Mouse (Mus musculus): ENCODE data around the gene Josd1. TPM values are rescaled to one million over a fixed set of nuclear protein-coding genes. Genes with fewer than 3 reads are reported as not detected.
A peak's percentile ranks its signal among the peaks of the same experiment; 100 is the strongest.

Josd1 gene
- polyA plus RNA-seq, 1 experiment from 2014 or later = 13.9 TPM

DNA sequence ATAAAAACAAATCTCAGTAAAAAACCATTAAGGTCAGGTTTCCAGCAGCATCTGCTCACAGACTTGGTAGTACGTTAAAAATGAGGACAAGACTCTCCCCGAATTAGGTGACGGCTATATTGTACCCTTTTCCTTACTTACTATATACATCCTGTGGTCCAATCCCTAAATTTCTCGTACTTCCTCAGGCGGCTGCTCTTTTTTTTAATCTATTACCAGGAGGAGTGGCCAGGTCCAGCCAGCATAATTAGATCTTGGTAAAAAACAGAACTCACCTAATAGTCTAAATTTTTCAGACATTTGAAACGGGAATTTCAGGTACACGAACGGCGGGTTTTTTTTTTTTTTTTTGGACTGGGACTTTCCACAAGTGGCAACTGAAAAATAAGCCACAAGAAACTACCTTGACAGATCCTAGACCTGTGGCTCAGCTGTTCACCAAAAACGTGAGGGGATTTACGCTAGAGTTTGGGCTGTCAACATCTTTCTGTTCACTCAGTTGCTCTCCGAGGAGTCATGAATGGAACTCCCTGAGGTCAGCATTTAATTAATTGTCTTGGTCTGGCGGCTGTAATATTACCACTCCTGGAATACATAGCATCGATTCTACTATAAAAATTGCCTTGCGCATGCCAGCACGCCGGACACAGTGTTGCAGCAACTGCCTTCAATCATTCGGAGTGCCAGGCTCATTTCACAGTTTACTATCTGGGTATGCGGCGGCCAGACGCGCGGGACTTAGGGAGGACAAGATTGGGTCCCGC, 2.1 kb upstream of the Josd1 start:
- H3K4me2 ChIP-seq (replicated peaks; ENCODE audit: low read depth, low read length) = peak overlapping the region; percentile 64
- no peaks in the 10 kb centered on the region for H3K36me3 ChIP-seq (ENCODE audit: insufficient read depth, low read length)
- H3K27ac ChIP-seq (ENCODE audit: low read length) = peak overlapping the region; percentile 57; the same call in 1 of the 2 replicates
- H3K9ac ChIP-seq (replicated peaks; ENCODE audit: low read depth) = no peak overlapping the region
- H3K4me1 ChIP-seq (ENCODE audit: insufficient read depth, low read depth, low read length) = peaks cover 17% of the 10 kb centered on the region; the same call in 1 of the 2 replicates
- DNase-seq (ENCODE audit: low spot score) = no peak
- no peak for ATAC-seq
- peak overlapping the region; percentile 27; the same call in 1 of the 2 replicates for H3K4me3 ChIP-seq (ENCODE audit: low read depth, low read length)
- TF ChIP-seq EP300 (IDR thresholded peaks at IDR 0.05) (no peak), CTCF (IDR thresholded peaks at IDR 0.05) (no peak)
- WGBS = 10% methylated on average over 24 of the region's 24 CpGs
- no peaks in the 10 kb centered on the region for H3K27me3 ChIP-seq (replicated peaks; ENCODE audit: insufficient read depth, low read length)
- no peaks in the 10 kb centered on the region for H3K9me3 ChIP-seq (ENCODE audit: low read length)

DNA sequence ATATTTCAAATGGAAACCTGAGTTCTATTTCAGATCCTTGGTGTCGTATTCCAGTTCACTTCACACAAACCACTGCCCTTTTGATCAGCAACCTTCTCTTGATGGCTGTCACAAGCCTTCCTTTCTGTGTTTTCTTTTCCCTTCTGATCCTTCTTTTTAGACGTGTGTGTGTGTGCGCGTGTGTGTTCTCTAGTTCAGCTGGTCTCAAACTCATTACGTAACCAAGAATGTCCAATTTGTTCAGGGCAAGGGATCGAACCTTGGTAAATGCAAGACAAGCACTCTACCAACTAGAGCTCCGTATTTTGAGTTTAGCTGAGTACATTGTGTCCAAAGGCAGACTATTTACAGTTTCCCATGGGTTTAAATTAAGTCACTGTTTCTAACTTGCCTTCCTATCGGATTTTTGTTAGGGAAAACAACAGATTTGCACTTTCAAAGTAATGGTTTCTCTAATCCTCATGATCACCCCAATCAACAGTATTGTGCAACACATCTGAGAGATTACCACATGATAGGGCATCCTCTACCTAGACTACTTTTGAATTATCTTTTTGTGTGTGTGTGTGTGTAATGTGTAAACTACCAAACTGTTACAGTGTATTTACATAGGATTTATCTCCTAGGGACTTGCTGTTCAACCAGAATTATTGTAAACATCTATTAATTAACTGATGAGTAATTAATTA, 693 bp upstream of the Josd1 start:
- peak overlapping the region; percentile 58; the same call in 1 of the 2 replicates for H3K9ac ChIP-seq (replicated peaks; ENCODE audit: low read depth)
- H3K27ac ChIP-seq (ENCODE audit: low read length) = peak overlapping the region; percentile 98
- no peak for DNase-seq (ENCODE audit: low spot score)
- H3K4me1 ChIP-seq (ENCODE audit: insufficient read depth, low read depth, low read length) = peaks cover 27% of the 10 kb centered on the region
- no peak for ATAC-seq
- no peaks in the 10 kb centered on the region for H3K9me3 ChIP-seq (ENCODE audit: low read length)
- peak overlapping the region; percentile 66 for H3K4me2 ChIP-seq (replicated peaks; ENCODE audit: low read depth, low read length)
- no peaks in the 10 kb centered on the region for H3K27me3 ChIP-seq (replicated peaks; ENCODE audit: insufficient read depth, low read length)
- 2% methylated on average over 8 of the region's 8 CpGs for WGBS
- no peaks in the 10 kb centered on the region for H3K36me3 ChIP-seq (ENCODE audit: insufficient read depth, low read length)
- TF ChIP-seq CTCF (IDR thresholded peaks at IDR 0.05) (no peak), EP300 (IDR thresholded peaks at IDR 0.05) (peak; percentile 54)
- peak overlapping the region; percentile 63 for H3K4me3 ChIP-seq (ENCODE audit: low read depth, low read length)

DNA sequence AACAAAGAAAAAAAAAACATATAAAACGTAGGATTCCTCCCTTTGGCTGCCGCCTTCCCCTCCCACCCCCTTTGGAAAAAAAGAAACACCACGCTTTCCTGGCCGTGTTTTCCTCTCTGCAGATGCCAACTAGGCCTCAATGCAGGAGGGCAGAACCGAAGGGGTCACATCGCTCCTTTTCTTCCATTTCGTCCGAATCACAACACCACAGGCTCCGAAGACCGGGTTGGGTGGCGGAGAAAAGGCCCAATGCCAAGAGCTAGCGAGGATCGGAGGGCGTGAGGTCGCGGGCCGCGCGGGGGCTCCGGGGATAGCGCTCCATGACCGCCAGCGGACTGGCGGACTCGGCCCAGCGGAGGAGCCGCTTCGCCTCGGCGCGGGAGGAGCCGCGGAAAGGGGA, 544 bp downstream of the Josd1 start:
- H3K27me3 ChIP-seq (replicated peaks; ENCODE audit: insufficient read depth, low read length) = no peaks in the 10 kb centered on the region
- ATAC-seq (no peak), DNase-seq (ENCODE audit: low spot score) (peak; percentile 49)
- peaks cover 30% of the 10 kb centered on the region for H3K4me1 ChIP-seq (ENCODE audit: insufficient read depth, low read depth, low read length)
- peak overlapping the region; percentile 63 for H3K4me3 ChIP-seq (ENCODE audit: low read depth, low read length)
- no peaks in the 10 kb centered on the region for H3K9me3 ChIP-seq (ENCODE audit: low read length)
- WGBS = 2% methylated on average over 33 of the region's 33 CpGs
- H3K27ac ChIP-seq (ENCODE audit: low read length) = peak overlapping the region; percentile 98
- H3K36me3 ChIP-seq (ENCODE audit: insufficient read depth, low read length) = no peaks in the 10 kb centered on the region
- H3K9ac ChIP-seq (replicated peaks; ENCODE audit: low read depth) = peak overlapping the region; percentile 58
- peak overlapping the region; percentile 66 for H3K4me2 ChIP-seq (replicated peaks; ENCODE audit: low read depth, low read length)
- TF ChIP-seq EP300 (IDR thresholded peaks at IDR 0.05) (no peak), CTCF (IDR thresholded peaks at IDR 0.05) (no peak)

DNA sequence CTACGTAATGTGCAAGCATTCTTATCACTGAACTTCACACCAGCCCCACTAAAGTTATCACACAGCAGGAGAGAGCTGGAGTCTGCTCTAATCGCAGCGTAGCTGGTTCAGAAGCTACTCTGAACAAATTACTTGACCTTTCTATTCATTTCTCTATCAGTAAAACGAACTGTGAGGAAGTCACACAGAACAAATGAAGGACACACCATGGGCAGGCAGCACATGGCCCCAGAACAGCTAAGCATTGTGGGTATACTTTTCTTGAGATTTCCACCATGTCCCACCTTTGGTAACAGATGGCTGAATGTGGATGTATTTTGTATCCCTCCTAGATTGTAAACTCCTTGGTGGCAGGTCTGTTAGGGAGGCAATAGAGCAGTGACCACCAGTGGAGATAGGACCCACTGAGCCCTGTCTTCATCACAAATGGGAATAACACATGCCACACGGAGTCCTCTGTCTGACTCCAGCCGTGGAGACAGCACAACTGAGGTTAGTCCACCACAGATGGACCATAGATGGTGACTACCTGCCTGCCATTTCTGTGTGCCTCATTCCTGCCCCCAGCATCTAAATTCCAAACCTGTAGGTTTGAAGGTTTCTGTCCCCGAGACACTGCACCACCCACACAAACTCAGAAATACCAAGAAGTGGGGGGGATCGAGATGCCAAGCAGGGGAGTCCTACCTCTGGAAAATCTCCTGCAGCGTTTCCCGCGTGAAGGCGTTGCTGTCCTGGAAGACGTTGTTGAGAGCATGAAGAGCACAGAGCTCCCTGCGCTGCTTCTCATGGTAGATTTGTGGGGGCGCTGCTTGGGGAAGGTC, 1.5 kb downstream of the Josd1 start:
- H3K27ac ChIP-seq (ENCODE audit: low read length) = no peak overlapping the region
- peak overlapping the region; percentile 63 for H3K4me3 ChIP-seq (ENCODE audit: low read depth, low read length)
- WGBS = 8% methylated on average over 15 of the region's 15 CpGs
- peak overlapping the region; percentile 58 for H3K9ac ChIP-seq (replicated peaks; ENCODE audit: low read depth)
- no peaks in the 10 kb centered on the region for H3K9me3 ChIP-seq (ENCODE audit: low read length)
- peak overlapping the region; percentile 66 for H3K4me2 ChIP-seq (replicated peaks; ENCODE audit: low read depth, low read length)
- no peak for TF ChIP-seq EP300 (IDR thresholded peaks at IDR 0.05)
- no peak for TF ChIP-seq CTCF (IDR thresholded peaks at IDR 0.05)
- DNase-seq (ENCODE audit: low spot score) (peak; percentile 11), ATAC-seq (no peak)
- H3K36me3 ChIP-seq (ENCODE audit: insufficient read depth, low read length) = no peaks in the 10 kb centered on the region
- peaks cover 30% of the 10 kb centered on the region for H3K4me1 ChIP-seq (ENCODE audit: insufficient read depth, low read depth, low read length)
- no peaks in the 10 kb centered on the region for H3K27me3 ChIP-seq (replicated peaks; ENCODE audit: insufficient read depth, low read length)

DNA sequence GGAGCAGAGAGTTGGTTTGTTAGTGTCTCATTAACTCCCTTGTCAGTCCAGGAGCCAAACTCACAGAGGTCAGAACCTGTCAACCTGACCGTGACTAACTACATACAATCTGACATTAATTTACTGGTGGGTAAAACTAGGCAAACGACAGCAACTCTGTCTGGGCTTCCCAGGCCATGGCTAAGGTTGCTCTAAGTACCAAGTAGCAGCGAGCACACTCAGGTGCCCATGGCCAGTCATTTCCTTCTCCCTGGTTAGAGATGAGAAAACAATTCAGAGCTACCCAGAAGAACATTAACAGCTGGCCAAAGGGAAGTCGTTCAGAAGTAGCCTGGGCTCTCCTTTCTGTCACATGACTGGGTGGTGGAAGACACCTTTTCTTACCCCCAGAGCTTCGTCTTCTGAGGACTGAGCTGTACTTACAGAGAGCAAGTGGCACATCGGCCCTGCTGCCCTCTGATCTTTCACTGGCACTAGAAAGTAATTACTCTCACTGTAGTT, 2.5 kb downstream of the Josd1 start:
- no peaks in the 10 kb centered on the region for H3K27me3 ChIP-seq (replicated peaks; ENCODE audit: insufficient read depth, low read length)
- DNase-seq (ENCODE audit: low spot score) (peak; percentile 68), ATAC-seq (no peak)
- peak overlapping the region; percentile 66 for H3K4me2 ChIP-seq (replicated peaks; ENCODE audit: low read depth, low read length)
- no peak for TF ChIP-seq CTCF (IDR thresholded peaks at IDR 0.05)
- no peak for TF ChIP-seq EP300 (IDR thresholded peaks at IDR 0.05)
- no peak overlapping the region for H3K4me3 ChIP-seq (ENCODE audit: low read depth, low read length)
- H3K36me3 ChIP-seq (ENCODE audit: insufficient read depth, low read length) = no peaks in the 10 kb centered on the region
- 22% methylated on average over 6 of the region's 6 CpGs for WGBS
- peaks cover 30% of the 10 kb centered on the region for H3K4me1 ChIP-seq (ENCODE audit: insufficient read depth, low read depth, low read length)
- peak overlapping the region; percentile 14; the same call in 1 of the 2 replicates for H3K27ac ChIP-seq (ENCODE audit: low read length)
- 0 out of 2 replicates have a peak overlapping the region, but pooled peaks have one; percentile 4 for H3K9ac ChIP-seq (replicated peaks; ENCODE audit: low read depth)
- no peaks in the 10 kb centered on the region for H3K9me3 ChIP-seq (ENCODE audit: low read length)

Data from lung, postnatal 0 days (tissue).